9 mouse cellular contexts compared by ENCODE assay signal in the genomic region with DNA sequence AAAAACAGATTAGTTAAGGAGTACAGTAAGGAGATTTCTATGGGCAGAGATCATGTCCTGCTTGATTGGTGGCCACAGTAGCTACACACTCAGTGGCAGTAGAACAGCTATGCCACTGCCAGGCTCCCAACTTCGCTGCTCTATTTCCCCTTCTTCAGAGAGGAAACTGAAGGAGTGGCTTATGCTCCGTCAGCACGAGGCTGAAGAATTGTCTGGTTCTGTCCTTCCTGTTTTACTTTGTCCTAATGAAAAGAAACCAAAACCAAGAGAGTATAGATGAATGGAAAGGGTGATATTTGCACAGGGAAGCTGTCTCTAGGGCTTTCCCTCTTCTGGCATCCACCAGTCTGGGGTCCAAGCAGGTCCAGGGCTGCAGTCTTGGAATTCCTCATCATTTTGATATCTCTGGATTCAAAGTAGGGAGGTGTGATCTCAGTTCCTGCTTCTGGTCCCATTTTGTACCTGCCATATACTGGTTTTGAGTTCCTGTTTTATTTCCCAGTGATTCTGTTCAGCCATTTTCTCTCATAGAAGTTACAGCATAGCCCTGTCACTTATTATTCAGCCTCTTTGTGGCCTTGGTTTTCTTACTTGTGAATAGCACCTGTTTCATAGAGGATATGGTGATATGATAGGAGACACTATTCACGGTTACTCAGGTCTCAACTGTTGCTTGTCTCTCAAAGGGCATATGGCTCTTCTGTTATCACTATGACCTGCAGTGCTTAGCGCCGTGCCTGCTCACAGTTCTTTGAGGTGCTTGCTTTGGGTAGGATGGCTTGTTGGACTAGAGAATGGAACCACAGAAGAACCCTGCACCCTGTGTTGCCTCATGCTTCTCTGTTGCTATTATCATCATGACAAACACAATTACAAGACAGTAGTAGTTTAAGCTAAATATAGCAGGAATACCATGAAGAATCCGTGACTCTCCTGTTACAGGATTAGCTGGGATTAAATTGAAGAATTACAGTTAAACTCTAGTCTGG. TPM values are rescaled to one million over a fixed set of nuclear protein-coding genes. Genes with fewer than 3 reads are reported as not detected.
DNase-seq lines count a peak whose midpoint lies in the region; ATAC-seq lines count a peak whose summit lies in the region.
"Had no signal": no experiment of that assay in that cellular context is flagged by ENCODE, and none has a peak within 500 bp of the region (broad histone marks: within the 10 kb centered on the region; RNA-seq: fewer than 3 reads in every experiment).

No protein-coding gene starts in this region.

- ATAC-seq in neural tube, embryonic 15.5 days (ENCODE audit: low FRiP score) = no peak
- peak; percentile 45; the same call in 1 of the 2 replicates for ATAC-seq in erythroid progenitor cell, adult 5-6 weeks (replicated peaks; ENCODE audit: low FRiP score, poor library complexity, severe bottlenecking)
- peak; percentile 76 for ATAC-seq in liver, embryonic 15.5 days (ENCODE audit: insufficient read depth)
- ATAC-seq in hindbrain, embryonic 16.5 days = no peak

- no peaks in the 10 kb centered on the region for H3K27me3 ChIP-seq in neural tube, embryonic 15.5 days (replicated peaks)
- no peaks in the 10 kb centered on the region for H3K27me3 ChIP-seq in liver, embryonic 15.5 days
- no peaks in the 10 kb centered on the region for H3K27me3 ChIP-seq in splenic B cell, adult 2 months (ENCODE audit: control insufficient read depth, insufficient read depth, low read length, poor library complexity, severe bottlenecking)
- no peaks in the 10 kb centered on the region for H3K27me3 ChIP-seq in hindbrain, embryonic 16.5 days (replicated peaks; ENCODE audit: control insufficient read depth, insufficient read depth, low read length)
- H3K27me3 ChIP-seq: forebrain, embryonic 12.5 days had no signal

- no peak overlapping the region for H3K4me2 ChIP-seq in neural tube, embryonic 15.5 days
- peak overlapping the region; percentile 40 for H3K4me2 ChIP-seq in liver, embryonic 15.5 days
- H3K4me2 ChIP-seq in hindbrain, embryonic 16.5 days (ENCODE audit: low read length) = no peak overlapping the region
- H3K4me2 ChIP-seq: forebrain, embryonic 12.5 days had no signal

- H3K36me3 ChIP-seq in neural tube, embryonic 15.5 days = no peaks in the 10 kb centered on the region
- peaks cover 17% of the 10 kb centered on the region; the same call in 1 of the 2 replicates for H3K36me3 ChIP-seq in liver, embryonic 15.5 days (replicated peaks)
- no peaks in the 10 kb centered on the region for H3K36me3 ChIP-seq in splenic B cell, adult 2 months (ENCODE audit: control insufficient read depth, insufficient read depth, low read length, poor library complexity, severe bottlenecking)
- no peaks in the 10 kb centered on the region for H3K36me3 ChIP-seq in hindbrain, embryonic 16.5 days (ENCODE audit: control insufficient read depth, insufficient read depth, low read length)
- H3K36me3 ChIP-seq: forebrain, embryonic 12.5 days had no signal

- no peak overlapping the region for H3K9ac ChIP-seq in neural tube, embryonic 15.5 days (replicated peaks)
- H3K9ac ChIP-seq in liver, embryonic 15.5 days = 0 out of 2 replicates have a peak overlapping the region, but pooled peaks have one; percentile 11
- no peak overlapping the region for H3K9ac ChIP-seq in hindbrain, embryonic 16.5 days (ENCODE audit: low read depth, low read length)
- H3K9ac ChIP-seq: forebrain, embryonic 12.5 days had no signal

- H3K4me3 ChIP-seq in neural tube, embryonic 15.5 days (replicated peaks) = no peak overlapping the region
- peak overlapping the region; percentile 17; the same call in 1 of the 2 replicates for H3K4me3 ChIP-seq in liver, embryonic 15.5 days (replicated peaks)
- H3K4me3 ChIP-seq in hindbrain, embryonic 16.5 days (ENCODE audit: low read length) = no peak overlapping the region
- H3K4me3 ChIP-seq: forebrain, embryonic 12.5 days had no signal

- DNase-seq in neural tube, embryonic 10.5 days (ENCODE audit: extremely low spot score, low spot score) = no peak
- DNase-seq in splenic B cell, adult 2 months (ENCODE audit: low read depth, low spot score) = peak; percentile 78
- no peak for DNase-seq in adrenal gland, postnatal 4 days (ENCODE audit: low spot score in 2 of 2)
- no peak for DNase-seq in cerebellum, adult 18-20 months

- WGBS in neural tube, embryonic 15.5 days = 92% methylated on average over 7 of the region's 7 CpGs
- 23% methylated on average over 7 of the region's 7 CpGs for WGBS in liver, embryonic 15.5 days (ENCODE audit: insufficient replicate concordance)
- WGBS in hindbrain, embryonic 16.5 days = 88% methylated on average over 7 of the region's 7 CpGs

- 0 out of 2 replicates have a peak overlapping the region, but pooled peaks have one; percentile 11 for H3K27ac ChIP-seq in neural tube, embryonic 15.5 days (replicated peaks)
- peak overlapping the region; percentile 70 for H3K27ac ChIP-seq in liver, embryonic 15.5 days (replicated peaks)
- no peak overlapping the region for H3K27ac ChIP-seq in hindbrain, embryonic 16.5 days (ENCODE audit: low read depth, low read length)
- H3K27ac ChIP-seq: forebrain, embryonic 12.5 days had no signal

- no peaks in the 10 kb centered on the region for H3K9me3 ChIP-seq in neural tube, embryonic 15.5 days (replicated peaks)
- no peaks in the 10 kb centered on the region for H3K9me3 ChIP-seq in liver, embryonic 15.5 days (replicated peaks)
- H3K9me3 ChIP-seq in hindbrain, embryonic 16.5 days (ENCODE audit: control insufficient read depth, low read length) = no peaks in the 10 kb centered on the region
- H3K9me3 ChIP-seq: forebrain, embryonic 12.5 days had no signal

- H3K4me1 ChIP-seq in neural tube, embryonic 15.5 days = peaks cover 6% of the 10 kb centered on the region; the same call in 1 of the 2 replicates
- peaks cover 51% of the 10 kb centered on the region for H3K4me1 ChIP-seq in liver, embryonic 15.5 days (replicated peaks)
- no peaks in the 10 kb centered on the region; the same call in 1 of the 2 replicates for H3K4me1 ChIP-seq in hindbrain, embryonic 16.5 days (ENCODE audit: control insufficient read depth, insufficient read depth, low read depth, low read length)
- H3K4me1 ChIP-seq: forebrain, embryonic 12.5 days had no signal

RNA-seq across cellular contexts. Expression of gene Ranbp2, which starts 53.4 kb away (rescaled TPM):
- polyA plus RNA-seq in neural tube, embryonic 15.5 days (2015; fragmentation: Nextera tagmentation; extraction: Ambion mirVana) = 13.2 and 16.6 TPM in 2 replicates
- total RNA-seq in erythroid progenitor cell, adult 5-6 weeks (2015; ENCODE audit: low replicate concordance) = 126 and 148 TPM in 2 replicates
- total RNA-seq in erythroid progenitor cell, adult 5-6 weeks (2017; ENCODE audit: low replicate concordance) = 169 and 178 TPM in 2 replicates
- 18.9 and 19.2 TPM in 2 replicates for polyA plus RNA-seq in liver, embryonic 15.5 days (2015; fragmentation: Nextera tagmentation; extraction: Ambion mirVana)
- total RNA-seq in adrenal gland, postnatal 4 days (2021) = 10 to 100 TPM; 69.2 to 80.6 TPM
- 12.5 and 14.1 TPM in 2 replicates for polyA plus RNA-seq in hindbrain, embryonic 16.5 days (2015; fragmentation: Nextera tagmentation; extraction: Ambion mirVana)

Comparison
In these comparisons a context has a peak if more than half of its experiments do, and no peak if none do; other contexts are left out.
1. ATAC-seq: peak in erythroid progenitor cell, adult 5-6 weeks (single experiment) and liver, embryonic 15.5 days (single experiment); none in neural tube, embryonic 15.5 days (single experiment) and hindbrain, embryonic 16.5 days (single experiment).